Mouse (Mus musculus): Measurements from ENCODE around the gene Mansc4.

Gene Mansc4

DNA sequence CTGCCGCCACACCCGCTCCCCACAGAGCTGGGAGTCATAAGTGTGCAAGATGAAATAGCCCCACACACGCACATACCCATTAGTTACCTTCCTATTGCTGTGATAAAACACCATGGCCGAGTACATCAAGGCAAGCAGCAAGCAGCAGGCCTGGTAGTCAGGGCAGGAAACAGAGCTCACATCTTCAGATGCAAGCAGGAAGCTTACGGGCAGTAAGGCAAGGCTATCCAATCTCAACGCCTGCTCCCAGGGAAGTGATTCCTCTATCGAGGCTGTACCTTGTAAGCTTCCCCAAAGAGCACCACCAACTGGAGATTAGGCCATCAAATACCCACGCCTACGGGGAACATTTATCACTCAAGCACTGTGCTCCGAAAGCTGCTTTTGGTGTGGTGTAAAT is 6.9 kb downstream of the Mansc4 start:
- no peak for ATAC-seq (ENCODE audit: low TSS enrichment)

DNA sequence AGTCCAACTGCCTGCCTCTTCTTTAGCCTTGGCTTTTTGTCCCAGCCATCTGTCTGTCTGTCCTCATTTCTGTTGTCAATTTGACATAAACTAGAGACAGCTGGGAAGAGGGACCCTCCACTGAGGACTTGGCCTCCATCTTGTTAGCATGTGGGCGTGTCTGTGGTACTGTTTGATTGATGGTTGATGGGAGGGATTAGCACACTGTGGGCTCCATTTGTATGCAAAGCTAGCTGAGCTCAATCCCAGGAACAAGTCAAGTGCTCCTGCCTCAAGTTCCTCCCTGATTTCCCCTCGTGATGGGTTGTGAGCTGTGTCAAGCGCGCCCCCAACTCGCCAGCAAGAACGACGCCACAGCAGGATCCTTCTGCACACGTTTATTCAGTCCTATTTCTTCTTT is 10.0 kb downstream of the Mansc4 start:
- ATAC-seq (ENCODE audit: low TSS enrichment) = no peak

DNA sequence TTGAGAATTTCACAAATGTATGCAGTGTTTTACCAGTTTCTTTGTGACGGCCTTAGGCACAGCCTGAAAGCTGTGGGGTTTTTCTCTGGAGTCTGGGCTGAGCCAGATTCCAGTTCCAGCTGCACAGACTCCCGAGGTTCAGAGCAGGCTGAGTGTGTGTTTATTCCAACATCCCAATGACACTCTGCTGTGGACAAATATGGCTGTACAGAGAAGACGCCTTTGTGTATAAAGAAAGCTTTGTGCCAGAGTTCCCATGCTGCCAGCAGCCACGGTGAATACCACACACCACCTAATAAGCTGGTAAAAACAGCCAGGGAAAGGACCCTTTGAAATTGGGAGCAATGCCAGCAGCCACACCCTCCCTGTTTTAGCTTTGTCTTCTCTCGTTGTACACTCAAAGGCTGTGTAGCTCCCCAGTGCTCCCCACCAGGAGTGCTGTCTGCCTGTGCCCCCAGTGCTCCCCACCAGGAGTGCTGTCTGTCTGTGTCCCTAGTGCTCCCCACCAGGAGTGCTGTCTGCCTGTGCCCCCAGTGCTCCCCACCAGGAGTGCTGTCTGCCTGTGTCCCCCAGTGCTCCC is 10.9 kb downstream of the Mansc4 start:
- ATAC-seq (ENCODE audit: low TSS enrichment) = peak; percentile 84

DNA sequence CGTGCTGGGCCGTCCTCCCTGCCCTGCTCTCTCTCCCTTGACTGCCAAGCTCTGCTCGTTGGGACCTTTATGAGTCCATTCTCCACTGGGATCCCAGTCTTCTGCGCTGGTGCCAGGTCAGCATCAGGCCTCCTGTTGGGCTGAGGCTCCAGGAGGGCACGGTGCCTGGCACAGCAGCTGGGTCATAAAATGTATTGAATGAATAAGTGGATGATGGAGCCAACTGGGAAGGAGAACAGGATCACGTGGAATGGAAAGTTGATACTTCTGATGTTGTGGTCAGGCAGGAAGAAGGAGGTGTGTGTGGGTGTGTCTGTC is 21.9 kb downstream of the Mansc4 start:
- ATAC-seq (ENCODE audit: low TSS enrichment) = no peak

DNA sequence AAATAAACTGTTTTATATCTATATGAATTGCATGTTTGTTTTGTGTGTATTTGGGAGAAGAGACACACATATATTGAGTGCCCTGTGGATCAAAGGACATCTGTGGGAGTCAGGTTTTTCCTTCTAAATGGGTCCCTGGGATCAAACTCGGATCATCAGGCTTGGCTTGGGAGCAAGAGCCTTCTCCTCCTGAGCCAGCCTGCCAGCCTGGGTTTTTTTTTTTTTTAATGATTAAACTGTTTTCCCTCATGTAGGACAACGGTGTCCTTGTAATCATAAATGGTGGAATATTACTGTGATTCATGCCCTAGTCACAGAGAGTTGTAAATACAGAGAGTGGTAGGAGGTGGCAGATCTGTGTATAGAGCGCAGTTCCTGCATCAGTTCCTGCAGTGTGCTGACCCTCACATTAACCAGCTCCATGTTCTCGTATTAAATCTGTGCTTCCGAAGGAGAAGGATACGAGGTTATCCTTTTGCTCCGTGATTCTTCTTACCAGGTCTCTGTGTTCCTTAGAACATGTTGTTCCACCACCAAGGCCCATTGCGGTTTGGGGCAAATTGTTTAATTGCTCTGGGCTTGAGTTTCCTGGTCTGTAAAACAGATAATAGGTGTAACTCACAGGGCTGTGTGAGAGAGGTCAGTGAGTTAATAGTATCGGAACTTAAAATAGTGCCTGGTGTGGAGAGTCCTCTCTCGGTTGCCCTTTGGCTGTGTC is 22.4 kb downstream of the Mansc4 start:
- no peak for ATAC-seq (ENCODE audit: low TSS enrichment)

DNA sequence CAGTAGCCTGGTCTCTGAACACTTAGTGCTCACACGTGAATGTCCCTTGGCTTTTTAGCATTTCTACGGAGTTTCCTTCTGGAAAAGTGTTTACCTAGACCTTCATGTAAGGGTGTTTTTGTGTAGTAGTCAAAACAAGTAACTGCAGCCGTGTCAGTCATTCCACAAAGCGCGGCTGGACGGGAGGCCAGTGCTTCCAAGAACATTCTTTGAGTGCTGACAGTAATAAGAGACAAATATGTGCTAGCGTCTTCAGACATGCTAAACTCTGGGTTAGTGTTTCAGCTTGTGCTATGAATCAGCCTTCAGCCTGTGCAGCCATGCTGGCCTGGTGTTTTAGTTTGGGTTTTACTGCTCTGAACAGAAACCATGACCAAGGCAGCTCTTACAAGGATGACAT is 24.1 kb downstream of the Mansc4 start:
- no peak for ATAC-seq (ENCODE audit: low TSS enrichment)

DNA sequence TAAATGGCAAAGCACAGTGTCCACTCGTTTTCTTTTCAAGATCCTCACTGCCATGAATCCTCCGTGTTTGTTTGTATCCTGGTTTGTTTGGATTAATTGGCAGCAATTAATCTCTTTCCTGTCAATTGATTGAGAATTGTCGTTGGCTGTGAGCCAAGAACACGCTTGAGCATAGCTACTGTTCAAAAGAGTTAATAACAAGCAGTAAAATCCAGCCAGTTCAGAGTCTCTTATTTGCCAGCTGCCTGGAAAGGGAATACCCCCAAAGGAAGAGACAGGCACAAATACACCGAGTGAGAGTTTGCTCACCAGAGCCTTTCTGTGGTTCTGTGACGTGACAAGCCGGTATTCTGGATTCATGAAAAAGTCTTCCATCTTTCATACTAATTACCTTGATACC is 24.8 kb downstream of the Mansc4 start:
- ATAC-seq (ENCODE audit: low TSS enrichment) = no peak

DNA sequence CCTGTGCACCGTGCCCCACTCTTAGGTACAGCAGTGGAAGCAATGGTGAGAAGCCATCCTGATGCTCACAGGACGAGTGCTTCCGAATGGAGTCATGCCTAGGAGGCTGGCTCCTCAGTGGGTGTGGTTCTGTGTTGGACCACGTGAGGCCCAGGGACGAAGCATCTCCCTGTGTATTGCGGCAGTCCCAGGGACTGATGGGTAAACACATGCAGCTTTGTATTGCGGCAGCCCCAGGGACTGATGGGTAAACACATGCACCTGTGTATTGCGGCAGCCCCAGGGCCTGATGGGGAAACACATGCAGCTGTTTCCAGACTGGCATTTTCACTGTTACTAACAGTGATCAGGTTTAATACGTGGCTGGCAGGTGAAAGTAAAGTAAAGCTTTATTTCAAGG is 25.2 kb downstream of the Mansc4 start:
- ATAC-seq (ENCODE audit: low TSS enrichment) = no peak

DNA sequence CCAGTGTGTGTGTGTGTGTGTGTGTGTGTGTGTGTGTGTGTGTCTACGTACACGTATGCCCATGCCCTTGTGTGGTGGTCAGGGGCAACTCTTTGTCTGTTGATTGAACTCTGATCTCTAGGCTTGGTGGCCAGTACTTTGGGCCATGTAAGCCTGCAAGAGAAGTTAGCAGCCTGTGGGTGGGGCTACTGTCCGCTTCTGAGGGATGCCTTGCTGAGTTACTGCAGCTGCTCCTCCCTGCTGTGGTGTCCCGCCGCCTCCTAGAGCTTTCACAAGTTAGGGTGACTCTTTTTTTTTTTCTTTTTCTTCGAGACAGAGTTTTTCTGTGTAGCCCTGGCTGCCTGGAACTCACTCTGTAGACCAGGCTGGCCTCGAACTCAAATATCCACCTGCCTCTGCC is 27.5 kb downstream of the Mansc4 start:
- ATAC-seq (ENCODE audit: low TSS enrichment) = 0 out of 2 replicates have a peak, but pooled peaks have one; percentile 48

GRCm38 (mm10) chr6:147055374-147055977 is 31.4 kb downstream of the Mansc4 start:
- ATAC-seq (ENCODE audit: low TSS enrichment) = no peak

GRCm38 (mm10) chr6:147053785-147054646 is 32.8 kb downstream of the Mansc4 start:
- peak; percentile 62 for ATAC-seq (ENCODE audit: low TSS enrichment)

- ATAC-seq (ENCODE audit: low TSS enrichment) = no peak
Observed at GRCm38 (mm10) chr6:147052440-147052839, 34.4 kb downstream of the Mansc4 start.

- no peak for ATAC-seq (ENCODE audit: low TSS enrichment)
Observed at GRCm38 (mm10) chr6:147051666-147052065, 35.2 kb downstream of the Mansc4 start.

- peak; percentile 81 for ATAC-seq (ENCODE audit: low TSS enrichment)
Observed at GRCm38 (mm10) chr6:147049239-147049805, 37.5 kb downstream of the Mansc4 start.

DNA sequence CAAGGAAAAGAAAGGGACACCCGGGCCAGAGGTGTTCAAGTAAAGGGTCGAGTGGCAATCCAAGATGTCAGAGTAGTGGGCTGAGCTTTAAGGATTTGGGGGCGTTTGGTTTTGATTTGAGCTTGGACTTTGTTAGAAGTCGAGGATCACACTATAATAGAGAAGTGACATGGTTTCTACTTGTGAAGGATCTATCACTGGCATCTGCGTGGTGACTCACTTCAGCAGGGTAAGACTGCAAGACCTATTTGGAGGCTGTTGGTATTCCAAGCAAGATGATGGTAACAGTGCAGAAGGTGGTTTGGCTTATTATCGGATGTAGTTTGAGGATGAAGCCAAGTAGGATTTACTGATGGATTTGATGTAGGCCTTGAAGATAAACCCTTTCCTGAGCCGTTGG is 43.2 kb downstream of the Mansc4 start:
- no peak for ATAC-seq (ENCODE audit: low TSS enrichment)

GRCm38 (mm10) chr6:147042291-147043290 is 44.2 kb downstream of the Mansc4 start, which contains the start of gene Mrps35:
Gene Mrps35 (plus strand): TSS chr6:147042764.
- ATAC-seq (ENCODE audit: low TSS enrichment) = peak; percentile 98

GRCm38 (mm10) chr6:147032303-147032925 is 54.4 kb downstream of the Mansc4 start, which contains the start of gene Rep15:
Gene Rep15 (plus strand): TSS chr6:147032584.
- ATAC-seq (ENCODE audit: low TSS enrichment) = no peak

GRCm38 (mm10) chr6:147030096-147030885 is 56.5 kb downstream of the Mansc4 start:
- ATAC-seq (ENCODE audit: low TSS enrichment) = peak; percentile 32; the same call in 1 of the 2 replicates

DNA sequence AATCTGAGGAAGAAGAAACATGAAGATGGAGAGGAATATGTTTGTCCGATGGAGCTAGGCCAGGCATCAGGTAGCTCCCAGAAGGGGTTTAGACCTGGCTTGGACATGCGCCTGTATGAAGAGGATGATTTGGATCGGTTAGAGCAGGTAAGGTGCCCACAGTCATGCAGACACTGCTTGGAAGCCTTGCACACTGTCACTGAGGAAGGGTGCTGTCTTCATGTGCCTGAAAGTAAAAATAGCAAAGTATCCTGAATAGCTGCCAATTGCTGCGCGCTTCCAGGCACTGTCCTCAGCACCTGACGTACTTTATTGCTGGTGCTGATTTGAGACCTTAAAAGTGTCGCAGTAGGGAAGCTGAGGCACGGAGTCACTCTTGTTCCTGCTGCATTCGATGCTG is 57.2 kb downstream of the Mansc4 start:
- peak; percentile 47 for ATAC-seq (ENCODE audit: low TSS enrichment)
